Mouse (Mus musculus) bone marrow, adult 2 months (tissue): ENCODE measurements around the gene Raph1.

Experiments used
- CTCF ChIP-seq: fragments of 200-500 bp; IDR thresholded peaks from 2 replicates; pipeline ENCODE4 v1.5.1; 2011; ENCODE audit warnings: low read length, control low read depth; ENCODE audit not compliant: control insufficient read depth, insufficient read depth
- POLR2A ChIP-seq: fragments of 200-500 bp; IDR thresholded peaks from 2 replicates; pipeline ENCODE4 v1.6.1; 2011; ENCODE audit warnings: low read depth, mild to moderate bottlenecking, control low read depth, low read length, borderline replicate concordance; ENCODE audit not compliant: control insufficient read depth

DNA sequence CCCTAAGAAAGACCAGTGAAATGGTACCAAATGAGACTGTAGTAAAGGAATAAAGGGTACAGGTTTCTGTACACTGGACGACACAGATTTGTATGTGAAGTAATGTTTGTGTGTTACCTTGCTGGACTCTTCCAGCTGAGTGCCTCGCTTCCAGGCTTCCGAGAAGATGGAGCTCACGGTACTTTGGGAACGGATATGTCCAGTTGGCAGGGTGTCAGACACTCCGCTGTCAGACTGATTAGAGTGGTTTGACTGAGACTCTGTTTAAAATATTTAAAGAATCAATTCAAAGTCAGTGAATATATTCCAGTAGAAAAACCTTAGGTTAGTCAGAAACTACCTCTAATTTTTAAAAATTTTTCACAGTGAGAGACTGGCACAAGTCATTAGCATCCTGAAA is 73.5 kb downstream of the Raph1 start:
- no peak for TF ChIP-seq CTCF
- no peak for TF ChIP-seq POLR2A
